Mouse (Mus musculus) C2C12 (cell line): ENCODE results near the gene Prkci.

Experiments
- CTCF ChIP-seq: IDR thresholded peaks from one replicate; pipeline ENCODE4 v1.5.1; 2011; ENCODE audit not compliant: control insufficient read depth, insufficient read depth, insufficient read length
- MAX ChIP-seq: IDR thresholded peaks from one replicate; pipeline ENCODE4 v1.6.1; 2011; ENCODE audit warnings: mild to moderate bottlenecking, control low read depth
- MYOD1 ChIP-seq: IDR thresholded peaks from one replicate; pipeline ENCODE4 v1.6.1; 2011; ENCODE audit warnings: low read depth; ENCODE audit not compliant: control insufficient read depth, insufficient read length
- MYOG ChIP-seq: IDR thresholded peaks from one replicate; pipeline ENCODE4 v1.6.1; 2011; ENCODE audit not compliant: control insufficient read depth, insufficient read length; ENCODE audit errors: extremely low read depth
- USF1 ChIP-seq: IDR thresholded peaks from one replicate; pipeline ENCODE4 v1.6.1; 2011; ENCODE audit warnings: low read depth, mild to moderate bottlenecking, control low read depth, moderate library complexity

- TF ChIP-seq CTCF (no peak), USF1 (no peak), MAX (no peak), MYOD1 (no peak), MYOG (no peak)
These were observed 21.1 kb downstream of the Prkci start for GRCm38 (mm10) chr3:31016594-31017196.
